23 mouse cellular contexts compared by ENCODE assay signal in genomic region chr11:22787833-22788232, GRCm38 (mm10).
"Had no signal": no experiment of that assay in that cellular context is flagged by ENCODE, and none has a peak within 500 bp of the region (broad histone marks: within the 10 kb centered on the region; RNA-seq: fewer than 3 reads in every experiment).

No protein-coding gene starts in this region.

- H3K4me2 ChIP-seq: heart, embryonic 11.5 days; heart, embryonic 13.5 days; heart, embryonic 15.5 days; hindbrain, embryonic 13.5 days; hindbrain, embryonic 15.5 days; kidney, embryonic 15.5 days; limb, embryonic 12.5 days had no signal

- H3K4me1 ChIP-seq: heart, embryonic 15.5 days; hindbrain, embryonic 13.5 days; hindbrain, embryonic 15.5 days; limb, embryonic 12.5 days had no signal

- DNase-seq: gastrocnemius, postnatal 14 days; gastrocnemius, postnatal 36 days; heart, adult 11 months; heart, adult 2 months; heart, postnatal 14 days; heart, postnatal 36 days; kidney, adult 11 months; kidney, adult 2 months; kidney, adult 9 months; kidney, postnatal 14 days; kidney, postnatal 36 days had no signal

- H3K36me3 ChIP-seq: heart, embryonic 13.5 days; heart, embryonic 15.5 days; hindbrain, embryonic 13.5 days; hindbrain, embryonic 15.5 days; kidney, embryonic 15.5 days; limb, embryonic 10.5 days; limb, embryonic 12.5 days had no signal

- H3K9ac ChIP-seq: heart, embryonic 13.5 days; heart, embryonic 15.5 days; hindbrain, embryonic 13.5 days; hindbrain, embryonic 15.5 days; kidney, embryonic 15.5 days; limb, embryonic 12.5 days had no signal

- ATAC-seq: hindbrain, postnatal 0 days; intestine, embryonic 16.5 days had no signal

- H3K9me3 ChIP-seq: heart, embryonic 15.5 days; hindbrain, embryonic 13.5 days; hindbrain, embryonic 15.5 days; kidney, embryonic 15.5 days; limb, embryonic 10.5 days; limb, embryonic 12.5 days had no signal

- H3K27ac ChIP-seq: heart, adult 2 months; heart, embryonic 13.5 days; heart, embryonic 15.5 days; hindbrain, embryonic 13.5 days; hindbrain, embryonic 15.5 days; hindbrain, postnatal 0 days; kidney, embryonic 15.5 days; kidney, postnatal 0 days; left cerebral cortex, adult 2 months; limb, embryonic 10.5 days; limb, embryonic 12.5 days had no signal

- H3K27me3 ChIP-seq: heart, embryonic 13.5 days; heart, embryonic 15.5 days; hindbrain, embryonic 13.5 days; hindbrain, embryonic 15.5 days; kidney, embryonic 15.5 days; limb, embryonic 12.5 days had no signal

- H3K4me3 ChIP-seq: heart, adult 2 months; heart, embryonic 13.5 days; heart, embryonic 15.5 days; hindbrain, embryonic 13.5 days; hindbrain, embryonic 15.5 days; kidney, embryonic 15.5 days; left cerebral cortex, adult 2 months; limb, embryonic 10.5 days; limb, embryonic 12.5 days had no signal
